Mouse (Mus musculus): ENCODE data around the gene Gm10409. TPM values are rescaled to one million over a fixed set of nuclear protein-coding genes. Genes with fewer than 3 reads are reported as not detected.
"Not testable (repeated sequence)": the region's sequence is repeated elsewhere in the genome, so short reads cannot be mapped to it uniquely, and the experiment has no call there.

Gene Gm10409
- polyA plus RNA-seq (2015; fragmentation: Nextera tagmentation; extraction: Ambion mirVana) = not detected in 2 replicates

DNA sequence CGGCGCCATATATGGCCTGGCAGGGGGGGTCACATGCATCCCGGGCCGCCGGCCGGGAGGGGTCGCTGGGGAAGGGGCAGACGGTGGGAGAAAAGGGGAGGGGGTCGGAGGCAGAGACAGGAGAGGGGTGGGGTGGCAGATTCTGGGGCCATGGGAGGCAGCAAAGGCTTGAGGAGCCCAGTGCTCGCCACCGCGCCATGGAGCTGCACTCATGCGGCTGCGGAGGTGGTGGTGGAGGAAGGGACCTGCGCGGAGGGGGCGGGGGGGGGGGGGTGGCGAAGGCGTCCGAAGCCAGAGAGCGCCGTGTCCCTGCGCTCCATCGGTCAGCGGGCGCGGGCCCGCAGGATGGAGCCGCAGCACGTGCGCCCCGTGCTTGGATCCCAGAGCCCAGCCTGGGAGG, at the start of gene Gm10409:
Gene Gm10409, plus strand, starts transcription at position 301 of the 400 bp plus-strand sequence.
- H3K4me3 ChIP-seq (ENCODE audit: low read depth, low read length); ATAC-seq (ENCODE audit: low read depth); H3K36me3 ChIP-seq (ENCODE audit: control insufficient read depth, insufficient read depth); H3K9ac ChIP-seq (ENCODE audit: low read depth, low read length); H3K4me1 ChIP-seq (ENCODE audit: control insufficient read depth, low read depth, low read length); H3K27ac ChIP-seq (ENCODE audit: low read length); H3K4me2 ChIP-seq (ENCODE audit: low read depth, low read length); H3K27me3 ChIP-seq (ENCODE audit: control insufficient read depth, insufficient read depth, low read depth, low read length); H3K9me3 ChIP-seq (replicated peaks; ENCODE audit: control insufficient read depth, low read length): not testable (repeated sequence)
- WGBS (ENCODE audit: insufficient replicate concordance) = no CpG with 5 or more reads among the region's 32 CpGs

- H3K9me3 ChIP-seq (replicated peaks; ENCODE audit: control insufficient read depth, low read length); H3K27ac ChIP-seq (ENCODE audit: low read length); H3K4me3 ChIP-seq (ENCODE audit: low read depth, low read length); H3K4me1 ChIP-seq (ENCODE audit: control insufficient read depth, low read depth, low read length); H3K9ac ChIP-seq (ENCODE audit: low read depth, low read length); H3K27me3 ChIP-seq (ENCODE audit: control insufficient read depth, insufficient read depth, low read depth, low read length); H3K4me2 ChIP-seq (ENCODE audit: low read depth, low read length); ATAC-seq (ENCODE audit: low read depth); H3K36me3 ChIP-seq (ENCODE audit: control insufficient read depth, insufficient read depth): not testable (repeated sequence)
- no CpG with 5 or more reads among the region's 2 CpGs for WGBS (ENCODE audit: insufficient replicate concordance)
Observed at GRCm38 (mm10) chr14:3394793-3395192, 17.6 kb upstream of the Gm10409 start, which contains the start of gene Gm10413. Gene Gm10413, plus strand, starts transcription at chr14:3395093.

DNA sequence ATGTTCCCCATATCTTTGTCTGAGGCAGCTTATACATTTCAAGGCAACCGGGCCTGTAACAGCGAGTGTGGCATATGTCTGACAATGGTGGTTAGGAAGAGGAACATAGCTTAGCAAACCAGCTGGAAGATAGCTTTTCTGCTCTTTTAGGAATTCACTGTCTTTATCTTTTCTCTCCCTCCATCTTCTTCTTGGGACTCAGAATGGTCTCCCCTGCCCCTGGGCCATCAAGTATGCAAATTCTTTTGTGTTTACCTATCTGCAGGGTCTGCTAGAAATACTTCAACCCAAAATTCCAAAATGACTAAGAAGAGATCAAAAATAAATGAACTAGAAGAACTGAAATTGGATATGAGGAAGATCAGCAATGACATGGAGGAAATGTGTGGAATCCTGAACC, 15.4 kb downstream of the Gm10409 start, which contains the start of gene Gm3005:
Gene Gm3005, plus strand, starts transcription at position 301 of the 400 bp plus-strand sequence.
- WGBS (ENCODE audit: insufficient replicate concordance) = no CpG with 5 or more reads among the region's 2 CpGs
- H3K4me3 ChIP-seq (ENCODE audit: low read depth, low read length); H3K36me3 ChIP-seq (ENCODE audit: control insufficient read depth, insufficient read depth); H3K27me3 ChIP-seq (ENCODE audit: control insufficient read depth, insufficient read depth, low read depth, low read length); H3K9ac ChIP-seq (ENCODE audit: low read depth, low read length); H3K4me2 ChIP-seq (ENCODE audit: low read depth, low read length); H3K9me3 ChIP-seq (replicated peaks; ENCODE audit: control insufficient read depth, low read length); ATAC-seq (ENCODE audit: low read depth); H3K27ac ChIP-seq (ENCODE audit: low read length); H3K4me1 ChIP-seq (ENCODE audit: control insufficient read depth, low read depth, low read length): not testable (repeated sequence)

GRCm38 (mm10) chr14:3449079-3449478, 36.7 kb downstream of the Gm10409 start, which contains the start of gene Gm10408:
Gene Gm10408, plus strand, starts transcription at chr14:3449379.
- H3K4me3 ChIP-seq (ENCODE audit: low read depth, low read length); H3K9me3 ChIP-seq (replicated peaks; ENCODE audit: control insufficient read depth, low read length); H3K4me2 ChIP-seq (ENCODE audit: low read depth, low read length); H3K27me3 ChIP-seq (ENCODE audit: control insufficient read depth, insufficient read depth, low read depth, low read length); H3K4me1 ChIP-seq (ENCODE audit: control insufficient read depth, low read depth, low read length); ATAC-seq (ENCODE audit: low read depth); H3K36me3 ChIP-seq (ENCODE audit: control insufficient read depth, insufficient read depth); H3K9ac ChIP-seq (ENCODE audit: low read depth, low read length); H3K27ac ChIP-seq (ENCODE audit: low read length): not testable (repeated sequence)
- no CpG with 5 or more reads among the region's 3 CpGs for WGBS (ENCODE audit: insufficient replicate concordance)

Other genes with a start within 250 kb of the Gm10409 start
- not detected in 2 replicates for gene Gm5795, start 224.4 kb upstream of the Gm10409 start, polyA plus RNA-seq (2015; fragmentation: Nextera tagmentation; extraction: Ambion mirVana)
- 0.25 and 0.58 TPM in 2 replicates for gene D830030K20Rik, start 204.1 kb upstream of the Gm10409 start, polyA plus RNA-seq (2015; fragmentation: Nextera tagmentation; extraction: Ambion mirVana)
- not detected in 2 replicates for gene Gm2956, start 80.0 kb upstream of the Gm10409 start, polyA plus RNA-seq (2015; fragmentation: Nextera tagmentation; extraction: Ambion mirVana)
- gene Gm10413, start 17.5 kb upstream of the Gm10409 start, polyA plus RNA-seq (2015; fragmentation: Nextera tagmentation; extraction: Ambion mirVana) = not detected in 2 replicates
- not detected in 2 replicates for gene Gm3005, start 15.5 kb downstream of the Gm10409 start, polyA plus RNA-seq (2015; fragmentation: Nextera tagmentation; extraction: Ambion mirVana)
- gene Gm10408, start 36.8 kb downstream of the Gm10409 start, polyA plus RNA-seq (2015; fragmentation: Nextera tagmentation; extraction: Ambion mirVana) = not detected in 2 replicates
- not detected in 2 replicates for gene Gm3012, start 221.9 kb downstream of the Gm10409 start, polyA plus RNA-seq (2015; fragmentation: Nextera tagmentation; extraction: Ambion mirVana)
- not detected in 2 replicates for gene Gm3020, start 239.4 kb downstream of the Gm10409 start, polyA plus RNA-seq (2015; fragmentation: Nextera tagmentation; extraction: Ambion mirVana)

All from liver, embryonic 16.5 days (tissue).